Mouse (Mus musculus) spleen, adult 12 weeks (tissue): Measurements from ENCODE around the gene Tjp1.

Experiments
- DNase-seq: peaks from one replicate; pipeline ENCODE4 v3.0.0; 2022; ENCODE audit warnings: low spot score

Gene Tjp1

GRCm38 (mm10) chr7:65527071-65528007 lies at the start of gene Tjp1:
TSS of gene Tjp1 (minus strand) at chr7:65527781.
- DNase-seq = no peak

GRCm38 (mm10) chr7:65577118-65577517 lies 49.5 kb upstream of the Tjp1 start:
- DNase-seq = no peak

- DNase-seq = no peak
Measured at GRCm38 (mm10) chr7:65572731-65573130, 45.1 kb upstream of the Tjp1 start.

- DNase-seq = no peak
Measured at GRCm38 (mm10) chr7:65570691-65571090, 43.1 kb upstream of the Tjp1 start.

- DNase-seq = no peak
Measured at GRCm38 (mm10) chr7:65555996-65556395, 28.4 kb upstream of the Tjp1 start.

GRCm38 (mm10) chr7:65545741-65546140 lies 18.2 kb upstream of the Tjp1 start:
- no peak for DNase-seq

GRCm38 (mm10) chr7:65532689-65533088 lies 5.1 kb upstream of the Tjp1 start:
- DNase-seq = no peak

- DNase-seq = no peak
Measured at GRCm38 (mm10) chr7:65523116-65523515, 4.5 kb downstream of the Tjp1 start.

GRCm38 (mm10) chr7:65522490-65522889 lies 5.1 kb downstream of the Tjp1 start:
- no peak for DNase-seq

- no peak for DNase-seq
Measured at GRCm38 (mm10) chr7:65520622-65521021, 7.0 kb downstream of the Tjp1 start.

- DNase-seq = peak; percentile 27
Measured at GRCm38 (mm10) chr7:65519788-65520563, 7.6 kb downstream of the Tjp1 start.

GRCm38 (mm10) chr7:65516903-65517302 lies 10.7 kb downstream of the Tjp1 start:
- no peak for DNase-seq

GRCm38 (mm10) chr7:65513451-65514179 lies 14.0 kb downstream of the Tjp1 start:
- DNase-seq = no peak

- no peak for DNase-seq
Measured at GRCm38 (mm10) chr7:65509357-65509756, 18.2 kb downstream of the Tjp1 start.

GRCm38 (mm10) chr7:65507341-65507740 lies 20.2 kb downstream of the Tjp1 start:
- DNase-seq = no peak

- DNase-seq = no peak
Measured at GRCm38 (mm10) chr7:65502486-65503322, 24.9 kb downstream of the Tjp1 start.

GRCm38 (mm10) chr7:65500746-65501145 lies 26.8 kb downstream of the Tjp1 start:
- no peak for DNase-seq

GRCm38 (mm10) chr7:65497733-65498583 lies 29.6 kb downstream of the Tjp1 start:
- DNase-seq = no peak

- DNase-seq = no peak
Measured at GRCm38 (mm10) chr7:65490526-65490925, 37.1 kb downstream of the Tjp1 start.

GRCm38 (mm10) chr7:65489742-65490141 lies 37.8 kb downstream of the Tjp1 start:
- no peak for DNase-seq
